12 mouse cellular contexts compared by ENCODE assay signal in genomic region chr11:94933584-94933983, GRCm38 (mm10). TPM values are rescaled to one million over a fixed set of nuclear protein-coding genes. Genes with fewer than 3 reads are reported as not detected.
DNase-seq lines count a peak whose midpoint lies in the region; ATAC-seq and TF ChIP-seq lines count a peak whose summit lies in the region.
"Had no signal": no experiment of that assay in that cellular context is flagged by ENCODE, and none has a peak within 500 bp of the region (broad histone marks: within the 10 kb centered on the region; RNA-seq: fewer than 3 reads in every experiment).

No protein-coding gene starts in this region.

- 18% methylated on average over 8 of the region's 8 CpGs for WGBS in hindbrain, embryonic 12.5 days
- WGBS in hindbrain, postnatal 0 days: 33% methylated on average over 8 of the region's 8 CpGs
- WGBS in embryonic facial prominence, embryonic 14.5 days: 2% methylated on average over 8 of the region's 8 CpGs
- 26% methylated on average over 8 of the region's 8 CpGs for WGBS in intestine, embryonic 16.5 days
- 17% methylated on average over 8 of the region's 8 CpGs for WGBS in midbrain, embryonic 16.5 days

- no peak overlapping the region for H3K4me3 ChIP-seq in hindbrain, embryonic 12.5 days
- H3K4me3 ChIP-seq in hindbrain, postnatal 0 days (ENCODE audit: low read length): no peak overlapping the region
- no peak overlapping the region for H3K4me3 ChIP-seq in embryonic facial prominence, embryonic 14.5 days (ENCODE audit: low read depth, low read length)
- H3K4me3 ChIP-seq in intestine, embryonic 16.5 days (ENCODE audit: low read length): no peak overlapping the region
- H3K4me3 ChIP-seq in midbrain, embryonic 16.5 days (ENCODE audit: low read depth, low read length): no peak overlapping the region

- H3K4me1 ChIP-seq in hindbrain, embryonic 12.5 days: peaks cover 38% of the 10 kb centered on the region
- H3K4me1 ChIP-seq in hindbrain, postnatal 0 days (ENCODE audit: insufficient read depth, low read length): peaks cover 4% of the 10 kb centered on the region; the same call in 1 of the 2 replicates
- peaks cover 49% of the 10 kb centered on the region for H3K4me1 ChIP-seq in embryonic facial prominence, embryonic 14.5 days (ENCODE audit: control insufficient read depth, insufficient read depth, low read length)
- peaks cover 36% of the 10 kb centered on the region for H3K4me1 ChIP-seq in intestine, embryonic 16.5 days (ENCODE audit: control insufficient read depth, insufficient read depth, low read length)
- H3K4me1 ChIP-seq in midbrain, embryonic 16.5 days (ENCODE audit: control insufficient read depth, insufficient read depth, low read length): peaks cover 9% of the 10 kb centered on the region

- no peaks in the 10 kb centered on the region for H3K9me3 ChIP-seq in hindbrain, embryonic 12.5 days (replicated peaks)
- H3K9me3 ChIP-seq in hindbrain, postnatal 0 days (ENCODE audit: low read length): no peaks in the 10 kb centered on the region
- H3K9me3 ChIP-seq in embryonic facial prominence, embryonic 14.5 days (ENCODE audit: control insufficient read depth, low read length): no peaks in the 10 kb centered on the region
- H3K9me3 ChIP-seq in intestine, embryonic 16.5 days (ENCODE audit: control insufficient read depth, low read length): no peaks in the 10 kb centered on the region
- H3K9me3 ChIP-seq in midbrain, embryonic 16.5 days (replicated peaks; ENCODE audit: control insufficient read depth, low read length, poor library complexity, severe bottlenecking): no peaks in the 10 kb centered on the region

- ATAC-seq in hindbrain, embryonic 12.5 days (ENCODE audit: low FRiP score): no peak
- ATAC-seq in hindbrain, postnatal 0 days: no peak
- peak; percentile 27 for ATAC-seq in embryonic facial prominence, embryonic 14.5 days (ENCODE audit: low read depth)
- ATAC-seq in intestine, embryonic 16.5 days: peak; percentile 1; the same call in 1 of the 2 replicates
- no peak for ATAC-seq in midbrain, embryonic 16.5 days

- TF ChIP-seq CTCF in hindbrain, postnatal 0 days (IDR thresholded peaks at IDR 0.05; ENCODE audit: low read depth): no peak

- H3K27me3 ChIP-seq in hindbrain, embryonic 12.5 days: peaks cover 70% of the 10 kb centered on the region
- peaks cover 31% of the 10 kb centered on the region; the same call in 1 of the 2 replicates for H3K27me3 ChIP-seq in hindbrain, postnatal 0 days (ENCODE audit: insufficient read depth, low read length)
- no peaks in the 10 kb centered on the region for H3K27me3 ChIP-seq in embryonic facial prominence, embryonic 14.5 days (replicated peaks; ENCODE audit: control insufficient read depth, insufficient read depth, low read length)
- peaks cover 3% of the 10 kb centered on the region; the same call in 1 of the 2 replicates for H3K27me3 ChIP-seq in intestine, embryonic 16.5 days (replicated peaks; ENCODE audit: control insufficient read depth, insufficient read depth, low read length)
- H3K27me3 ChIP-seq in midbrain, embryonic 16.5 days (ENCODE audit: control insufficient read depth, insufficient read depth, low read depth, low read length): peaks cover 47% of the 10 kb centered on the region

- no peaks in the 10 kb centered on the region for H3K36me3 ChIP-seq in hindbrain, embryonic 12.5 days
- no peaks in the 10 kb centered on the region for H3K36me3 ChIP-seq in hindbrain, postnatal 0 days (ENCODE audit: insufficient read depth, low read length)
- H3K36me3 ChIP-seq in embryonic facial prominence, embryonic 14.5 days (ENCODE audit: control insufficient read depth, insufficient read depth, low read length): peaks cover 11% of the 10 kb centered on the region
- no peaks in the 10 kb centered on the region for H3K36me3 ChIP-seq in intestine, embryonic 16.5 days (ENCODE audit: control insufficient read depth, insufficient read depth, low read length)
- H3K36me3 ChIP-seq in midbrain, embryonic 16.5 days (ENCODE audit: control insufficient read depth, insufficient read depth, low read length): no peaks in the 10 kb centered on the region

- H3K4me2 ChIP-seq in hindbrain, embryonic 12.5 days (replicated peaks): no peak overlapping the region
- H3K4me2 ChIP-seq in hindbrain, postnatal 0 days (ENCODE audit: low read depth, low read length): no peak overlapping the region
- H3K4me2 ChIP-seq in embryonic facial prominence, embryonic 14.5 days (ENCODE audit: low read depth, low read length): peak overlapping the region; percentile 71
- H3K4me2 ChIP-seq in intestine, embryonic 16.5 days (ENCODE audit: low read depth, low read length): no peak overlapping the region
- H3K4me2 ChIP-seq in midbrain, embryonic 16.5 days (ENCODE audit: low read length): no peak overlapping the region

- no peak for DNase-seq in hindbrain, postnatal 0 days (ENCODE audit: low spot score)
- DNase-seq in 3T3-L1 (ENCODE audit: low read depth, low spot score): peak; percentile 95
- peak; percentile 94 for DNase-seq in embryonic facial prominence, embryonic 14.5 days (ENCODE audit: low spot score)
- DNase-seq in spleen, adult 18-20 months: no peak
- DNase-seq in layer of hippocampus, adult 9-10 months (ENCODE audit: low spot score): no peak
- DNase-seq: adrenal gland, postnatal 10 days; cerebellum, postnatal 14 days had no signal

- H3K27ac ChIP-seq in hindbrain, embryonic 12.5 days: peak overlapping the region; percentile 13; the same call in 1 of the 2 replicates
- no peak overlapping the region for H3K27ac ChIP-seq in hindbrain, postnatal 0 days
- H3K27ac ChIP-seq in embryonic facial prominence, embryonic 14.5 days (replicated peaks; ENCODE audit: low read depth, low read length): peak overlapping the region; percentile 96
- H3K27ac ChIP-seq in intestine, embryonic 16.5 days (ENCODE audit: low read length): peak overlapping the region; percentile 92
- no peak overlapping the region for H3K27ac ChIP-seq in midbrain, embryonic 16.5 days (ENCODE audit: low read length)

- no peak overlapping the region for H3K9ac ChIP-seq in hindbrain, embryonic 12.5 days
- no peak overlapping the region for H3K9ac ChIP-seq in hindbrain, postnatal 0 days (replicated peaks; ENCODE audit: low read length)
- peak overlapping the region; percentile 43 for H3K9ac ChIP-seq in embryonic facial prominence, embryonic 14.5 days (ENCODE audit: low read depth, low read length)
- peak overlapping the region; percentile 1; the same call in 1 of the 2 replicates for H3K9ac ChIP-seq in intestine, embryonic 16.5 days (ENCODE audit: low read depth, low read length)
- no peak overlapping the region for H3K9ac ChIP-seq in midbrain, embryonic 16.5 days (ENCODE audit: low read depth, low read length)

RNA-seq across cellular contexts. Expression of gene Col1a1, which starts 2.4 kb away (rescaled TPM):
- polyA plus RNA-seq in hindbrain, embryonic 12.5 days (2016; fragmentation: Nextera tagmentation; extraction: Ambion mirVana): 508 and 685 TPM in 2 replicates
- total RNA-seq in hindbrain, postnatal 0 days (2014; rRNA removed): 48.3 and 53.0 TPM in 2 replicates
- 56.5 and 73.3 TPM in 2 replicates for polyA plus RNA-seq in hindbrain, postnatal 0 days (2015; fragmentation: Nextera tagmentation; extraction: Ambion mirVana)
- 3,653 and 4,731 TPM in 2 replicates for polyA plus RNA-seq in embryonic facial prominence, embryonic 14.5 days (2014; fragmentation: Nextera tagmentation; extraction: Ambion mirVana)
- polyA plus RNA-seq in intestine, embryonic 16.5 days (2015; fragmentation: Nextera tagmentation; extraction: Ambion mirVana): 890 and 1,013 TPM in 2 replicates
- 58.1 and 84.6 TPM in 2 replicates for polyA plus RNA-seq in midbrain, embryonic 16.5 days (2015; fragmentation: Nextera tagmentation; extraction: Ambion mirVana)
- total RNA-seq: neutrophil, adult 5-6 weeks had no signal

RNA-seq across cellular contexts. Expression of gene Hils1, which starts 33.8 kb away (rescaled TPM):
- polyA plus RNA-seq in hindbrain, embryonic 12.5 days (2016; fragmentation: Nextera tagmentation; extraction: Ambion mirVana): not detected in 2 replicates
- not detected in 2 replicates for total RNA-seq in hindbrain, postnatal 0 days (2014; rRNA removed)
- not detected in 2 replicates for polyA plus RNA-seq in hindbrain, postnatal 0 days (2015; fragmentation: Nextera tagmentation; extraction: Ambion mirVana)
- polyA plus RNA-seq in embryonic facial prominence, embryonic 14.5 days (2014; fragmentation: Nextera tagmentation; extraction: Ambion mirVana): 0.25 and 0.61 TPM in 2 replicates
- polyA plus RNA-seq in intestine, embryonic 16.5 days (2015; fragmentation: Nextera tagmentation; extraction: Ambion mirVana): not detected in 2 replicates
- not detected in 2 replicates for polyA plus RNA-seq in midbrain, embryonic 16.5 days (2015; fragmentation: Nextera tagmentation; extraction: Ambion mirVana)
- total RNA-seq: adrenal gland, postnatal 10 days; neutrophil, adult 5-6 weeks had no signal
- polyA plus RNA-seq: liver, embryonic 16.5 days had no signal

RNA-seq across cellular contexts. Expression of gene Sgca, which starts 42.5 kb away (rescaled TPM):
- polyA plus RNA-seq in hindbrain, embryonic 12.5 days (2016; fragmentation: Nextera tagmentation; extraction: Ambion mirVana): 0.43 and 1.5 TPM in 2 replicates
- 0.36 and 0.52 TPM in 2 replicates for total RNA-seq in hindbrain, postnatal 0 days (2014; rRNA removed)
- polyA plus RNA-seq in hindbrain, postnatal 0 days (2015; fragmentation: Nextera tagmentation; extraction: Ambion mirVana): 0.26 and 0.28 TPM in 2 replicates
- 18.6 and 19.5 TPM in 2 replicates for polyA plus RNA-seq in embryonic facial prominence, embryonic 14.5 days (2014; fragmentation: Nextera tagmentation; extraction: Ambion mirVana)
- polyA plus RNA-seq in intestine, embryonic 16.5 days (2015; fragmentation: Nextera tagmentation; extraction: Ambion mirVana): 0.26 and 0.36 TPM in 2 replicates
- 0.20 TPM in 1 of 2 replicates, not detected in the other for polyA plus RNA-seq in midbrain, embryonic 16.5 days (2015; fragmentation: Nextera tagmentation; extraction: Ambion mirVana)
- total RNA-seq: neutrophil, adult 5-6 weeks had no signal

RNA-seq across cellular contexts. Expression of gene Ppp1r9b, which starts 57.3 kb away (rescaled TPM):
- polyA plus RNA-seq in hindbrain, embryonic 12.5 days (2016; fragmentation: Nextera tagmentation; extraction: Ambion mirVana): 16.8 and 18.5 TPM in 2 replicates
- total RNA-seq in hindbrain, postnatal 0 days (2014; rRNA removed): 170 and 190 TPM in 2 replicates
- polyA plus RNA-seq in hindbrain, postnatal 0 days (2015; fragmentation: Nextera tagmentation; extraction: Ambion mirVana): 18.8 and 19.4 TPM in 2 replicates
- 16.0 and 16.1 TPM in 2 replicates for polyA plus RNA-seq in embryonic facial prominence, embryonic 14.5 days (2014; fragmentation: Nextera tagmentation; extraction: Ambion mirVana)
- 5.2 and 5.6 TPM in 2 replicates for polyA plus RNA-seq in intestine, embryonic 16.5 days (2015; fragmentation: Nextera tagmentation; extraction: Ambion mirVana)
- 18.4 and 19.4 TPM in 2 replicates for polyA plus RNA-seq in midbrain, embryonic 16.5 days (2015; fragmentation: Nextera tagmentation; extraction: Ambion mirVana)

Comparison
In these comparisons a context has a peak if more than half of its experiments do, and no peak if none do; other contexts are left out.
1. H3K27ac ChIP-seq: peak in hindbrain, embryonic 12.5 days (single experiment), embryonic facial prominence, embryonic 14.5 days (single experiment) and intestine, embryonic 16.5 days (single experiment); none in hindbrain, postnatal 0 days (single experiment) and midbrain, embryonic 16.5 days (single experiment).
2. ATAC-seq: peak in embryonic facial prominence, embryonic 14.5 days (single experiment) and intestine, embryonic 16.5 days (single experiment); none in hindbrain, embryonic 12.5 days (single experiment), hindbrain, postnatal 0 days (single experiment) and midbrain, embryonic 16.5 days (single experiment).
3. H3K9ac ChIP-seq: peak in embryonic facial prominence, embryonic 14.5 days (single experiment) and intestine, embryonic 16.5 days (single experiment); none in hindbrain, embryonic 12.5 days (single experiment), hindbrain, postnatal 0 days (single experiment) and midbrain, embryonic 16.5 days (single experiment).
4. DNase-seq: peak in 3T3-L1 (single experiment) and embryonic facial prominence, embryonic 14.5 days (single experiment); none in hindbrain, postnatal 0 days (single experiment), spleen, adult 18-20 months (0 of 2) and layer of hippocampus, adult 9-10 months (single experiment).